Mouse (Mus musculus) cerebellum, adult 18-20 months (tissue): Measurements from ENCODE around the gene Mllt10.

Experiments used
- DNase-seq, 2 experiments: peaks; one replicate each; pipeline ENCODE4 v3.0.0; 2021

The Mllt10 gene

DNA sequence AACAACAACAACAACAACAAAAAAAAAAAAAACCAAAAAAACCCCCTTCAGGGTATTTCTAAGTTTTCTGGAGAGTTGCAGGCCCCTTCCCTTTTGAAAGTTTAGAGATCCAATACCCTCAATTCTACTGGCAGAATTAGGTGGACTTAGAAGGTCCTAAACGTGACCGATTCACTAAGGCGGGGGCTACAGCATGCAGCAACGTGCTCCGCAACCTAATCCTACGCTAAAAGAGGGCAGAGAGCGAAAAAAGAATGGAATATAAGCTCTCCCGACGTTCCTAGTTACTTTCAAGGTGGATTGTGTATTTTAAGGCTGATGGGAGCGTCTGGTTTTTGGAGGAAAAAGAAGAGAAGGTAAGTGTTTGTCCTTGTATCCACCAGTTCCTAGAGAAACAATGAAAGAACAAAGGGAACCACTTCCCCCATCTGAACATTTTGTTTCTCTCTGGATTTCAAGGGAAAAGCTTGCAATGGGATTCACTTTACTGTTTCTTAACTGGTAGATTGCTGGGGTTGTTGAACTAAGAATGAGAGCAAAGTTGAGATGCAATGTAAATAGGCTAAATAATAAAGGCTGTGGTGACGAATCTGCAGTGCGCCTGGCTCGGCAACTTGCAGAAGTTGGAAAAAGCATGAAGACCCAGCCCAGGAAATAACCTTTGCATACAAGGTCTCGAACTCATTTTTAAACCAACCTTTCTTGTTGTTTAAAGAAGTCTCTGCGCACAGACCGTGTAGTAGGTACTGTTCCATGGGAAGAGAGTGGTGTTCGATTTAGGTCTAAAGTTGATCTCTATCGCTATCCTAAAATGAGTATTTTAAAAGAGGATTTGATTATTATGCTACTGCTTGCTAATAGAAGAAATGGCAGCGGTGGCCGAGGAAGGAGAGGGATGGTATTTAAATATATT, at the start of gene Mllt10:
Gene Mllt10 (plus strand): TSS at position 222 of the 913 bp plus-strand sequence.
- no peak for DNase-seq

DNA sequence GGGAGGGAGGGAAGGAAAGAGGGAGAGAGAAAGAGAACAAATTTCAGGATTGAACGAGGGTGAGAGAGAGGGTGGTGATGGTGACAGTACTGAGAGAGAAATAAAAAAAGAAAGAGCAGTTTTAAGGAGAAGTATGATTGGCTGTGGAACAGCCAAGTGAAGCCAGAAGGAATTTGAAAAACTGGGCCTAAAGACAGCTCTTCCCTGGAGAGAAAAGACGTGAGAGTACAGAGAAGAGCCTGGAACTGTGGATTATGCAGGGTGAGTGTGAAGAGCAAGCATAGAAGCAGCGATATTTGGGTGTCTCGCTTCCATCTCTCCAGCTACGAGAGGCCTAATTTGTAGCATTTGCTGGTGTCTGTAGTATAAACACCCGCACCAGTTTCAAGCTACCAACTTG, 43.8 kb upstream of the Mllt10 start:
- no peak for DNase-seq

DNA sequence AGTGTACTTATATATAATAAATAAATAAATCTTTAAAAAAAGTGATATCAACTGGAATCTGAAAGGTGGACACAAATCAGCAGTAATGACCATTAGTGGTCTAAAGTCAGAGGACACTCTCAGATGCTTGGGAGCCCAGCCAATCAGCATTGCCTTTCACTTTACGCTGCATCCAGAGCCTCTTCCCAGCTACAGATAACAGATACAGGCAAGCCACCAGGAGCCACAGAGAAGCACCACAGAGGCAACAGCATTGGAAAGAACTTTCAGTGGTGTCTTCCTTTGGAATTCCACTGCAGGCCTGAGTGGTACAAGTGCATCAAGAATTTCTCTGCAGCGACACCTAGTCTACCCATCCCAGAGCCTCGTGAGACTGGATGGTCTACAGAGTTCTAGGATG, 42.2 kb upstream of the Mllt10 start:
- DNase-seq: no peak

DNA sequence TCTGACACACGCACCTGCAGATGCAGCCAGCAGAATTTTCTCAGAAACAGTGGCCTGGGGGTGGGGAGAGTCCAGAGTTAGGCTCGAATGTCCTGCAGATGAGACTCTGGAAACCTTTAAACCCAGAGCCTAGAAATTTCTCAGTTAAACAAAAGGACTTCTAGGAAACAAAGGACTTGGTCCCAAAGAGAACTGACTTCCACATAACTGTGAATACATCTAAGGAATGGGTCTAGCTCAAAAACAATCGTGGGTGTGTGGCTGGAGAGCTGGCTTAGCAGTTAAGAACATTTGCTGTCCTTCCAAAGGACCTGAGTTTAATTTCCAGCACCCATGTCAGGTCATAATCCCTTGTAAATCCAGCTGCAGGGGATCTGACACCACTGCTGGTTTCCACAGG, 39.5 kb upstream of the Mllt10 start:
- no peak for DNase-seq

DNA sequence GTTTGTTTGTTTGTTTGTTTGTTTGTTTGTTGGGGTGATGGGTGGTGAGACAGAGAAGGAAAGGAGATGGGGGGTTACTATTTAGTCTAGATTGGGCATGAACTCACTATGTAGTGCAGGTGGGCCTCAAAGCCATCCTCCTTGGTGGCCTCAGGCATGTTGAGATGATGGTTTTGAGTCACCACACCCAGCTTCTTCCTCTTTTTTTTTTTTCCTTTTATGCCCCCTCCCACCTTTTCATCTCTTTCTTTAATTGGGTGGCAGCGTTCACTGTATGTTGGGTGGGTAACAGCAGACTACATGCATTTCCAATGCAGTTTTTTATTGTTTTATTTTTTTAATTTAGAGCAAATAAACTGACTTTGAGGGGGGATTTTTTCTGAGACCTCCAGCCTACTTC, 38.4 kb upstream of the Mllt10 start:
- DNase-seq: no peak

- no peak for DNase-seq
These were observed 37.7 kb upstream of the Mllt10 start for GRCm38 (mm10) chr2:18017321-18017720.

DNA sequence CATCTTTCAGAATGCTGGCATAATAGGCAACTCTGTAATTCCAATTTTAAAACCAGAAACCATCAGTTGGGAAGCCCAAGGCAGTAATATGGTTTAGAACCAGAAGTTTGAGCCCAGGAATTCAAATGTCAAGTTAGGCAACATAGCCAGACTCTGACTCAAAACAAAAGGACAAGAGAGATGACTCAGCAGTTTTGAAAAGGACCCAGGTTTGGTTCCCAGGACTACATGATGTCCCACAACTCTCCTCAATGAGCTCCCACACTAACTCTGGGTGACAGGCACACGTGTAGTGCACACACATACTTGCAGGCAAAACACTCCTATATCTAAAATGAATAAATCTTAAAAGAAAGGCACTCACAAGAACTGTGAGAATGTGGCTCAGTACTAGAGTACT, 35.9 kb upstream of the Mllt10 start:
- no peak for DNase-seq

GRCm38 (mm10) chr2:18022886-18023285, 32.2 kb upstream of the Mllt10 start:
- DNase-seq: no peak

DNA sequence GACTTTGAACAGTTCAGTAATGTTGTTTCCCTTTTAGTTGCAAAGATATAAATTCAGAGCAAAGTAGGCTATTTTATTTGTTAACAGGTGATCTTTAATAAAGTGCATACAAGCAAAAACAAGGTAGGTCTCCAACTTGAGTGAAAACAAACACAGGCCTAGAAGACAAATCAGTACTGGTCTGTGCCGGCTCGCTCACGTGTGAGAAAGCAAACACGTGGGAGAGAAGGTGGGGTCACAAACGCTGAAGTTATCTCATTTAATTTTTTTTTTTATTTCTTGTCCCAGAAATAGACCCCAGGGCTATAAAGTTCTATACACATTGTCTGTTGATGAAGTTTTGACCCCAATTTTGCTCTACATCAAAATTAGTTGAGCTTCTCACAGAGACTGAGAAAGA, 29.9 kb upstream of the Mllt10 start:
- DNase-seq: no peak

DNA sequence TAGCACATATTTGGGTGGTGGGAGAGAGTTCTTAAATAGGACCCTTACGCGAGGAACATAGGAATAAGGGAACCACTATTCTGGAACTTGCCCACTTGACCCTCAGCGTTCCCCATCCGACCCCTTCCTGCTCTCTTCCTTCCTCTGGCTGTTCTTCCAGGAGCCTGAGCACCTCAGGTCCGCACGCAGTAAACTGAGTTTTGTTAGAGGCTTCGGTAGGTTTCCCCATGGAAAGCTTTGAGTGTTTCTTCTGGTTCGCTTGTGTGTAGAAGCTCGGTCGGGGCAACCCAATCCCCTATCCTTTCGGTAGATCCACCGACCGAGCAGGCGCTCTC, 29.3 kb upstream of the Mllt10 start:
- no peak for DNase-seq

- peak; percentile 48 to 54 for DNase-seq
These were observed 28.7 kb upstream of the Mllt10 start for GRCm38 (mm10) chr2:18026116-18026947.

- peak; percentile 89 to 98 for DNase-seq
These were observed 27.4 kb upstream of the Mllt10 start for GRCm38 (mm10) chr2:18027448-18028139.

DNA sequence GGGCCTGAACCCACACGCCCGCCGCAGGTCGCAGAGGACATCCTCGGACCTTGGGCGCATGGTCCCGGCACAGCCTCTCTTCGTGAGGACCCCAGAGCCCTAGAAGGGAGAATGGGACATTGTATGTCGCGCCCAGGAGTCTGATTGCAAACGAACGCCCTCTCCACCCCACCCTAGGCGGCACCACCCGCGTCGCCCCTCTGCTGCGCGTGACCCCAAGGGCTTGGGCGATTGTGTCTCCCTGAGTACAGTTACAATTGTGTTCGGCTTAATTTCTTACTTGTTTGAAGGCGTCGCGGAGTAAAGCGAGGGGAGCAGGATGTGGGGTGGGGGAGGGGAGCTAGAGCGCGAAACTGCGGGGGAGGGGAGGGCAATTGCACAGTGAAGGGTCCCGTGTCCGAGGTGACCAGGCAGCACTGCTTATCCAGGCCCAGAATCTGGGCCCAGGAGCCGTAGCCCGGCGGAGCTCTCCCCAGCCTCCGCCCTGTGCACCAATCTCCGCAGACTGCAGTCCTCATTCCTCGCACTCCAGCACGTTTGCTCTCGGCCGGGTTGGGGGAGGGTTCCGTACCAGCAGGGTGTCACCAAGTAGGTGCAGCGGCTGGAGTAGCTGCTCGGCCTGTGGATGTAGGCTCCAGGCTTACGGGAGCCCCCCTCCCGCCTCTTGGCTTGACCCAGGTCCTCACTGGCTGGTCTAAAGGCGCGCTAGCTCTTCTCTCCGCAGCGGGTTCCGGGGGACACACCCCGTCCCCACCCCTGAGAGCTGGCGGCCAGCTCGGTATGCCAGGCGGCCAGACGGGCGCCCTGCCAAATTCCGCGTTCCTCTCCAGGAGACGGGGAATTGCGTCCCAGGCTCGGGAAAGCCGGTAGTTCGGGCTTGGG, 26.7 kb upstream of the Mllt10 start:
- DNase-seq: peak; percentile 87 to 91

- no peak for DNase-seq
These were observed 25.4 kb upstream of the Mllt10 start for GRCm38 (mm10) chr2:18029656-18030055.

- no peak for DNase-seq
These were observed 24.5 kb upstream of the Mllt10 start for GRCm38 (mm10) chr2:18030581-18030980.

DNA sequence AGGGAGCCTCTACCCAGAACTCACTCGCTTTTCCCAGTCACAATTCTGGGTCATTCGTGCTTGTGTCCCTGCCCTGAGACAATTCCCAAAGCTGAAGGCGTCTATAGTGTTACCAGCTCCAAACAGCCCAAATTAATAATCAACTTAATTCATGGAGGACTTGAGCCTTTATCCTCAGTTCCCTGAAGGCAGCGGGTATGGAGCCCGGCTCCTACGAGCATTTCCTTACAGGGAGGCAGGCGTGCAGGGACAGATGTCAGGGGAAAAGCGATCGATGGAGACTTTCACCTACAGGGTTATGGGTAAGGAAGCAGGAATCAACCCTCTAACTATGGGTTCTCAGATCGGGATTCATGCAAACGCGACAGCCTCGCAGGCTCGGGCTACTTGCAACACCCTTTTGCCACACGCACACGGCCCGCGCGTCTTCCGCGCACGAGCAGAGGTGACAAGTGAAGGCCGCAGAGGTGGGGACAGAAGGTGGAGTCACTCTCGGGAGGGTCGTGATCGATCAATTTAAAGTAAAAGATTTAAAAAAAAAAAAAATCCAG, 23.7 kb upstream of the Mllt10 start:
- DNase-seq: peak in 1 of 2 experiments; percentile 37

DNA sequence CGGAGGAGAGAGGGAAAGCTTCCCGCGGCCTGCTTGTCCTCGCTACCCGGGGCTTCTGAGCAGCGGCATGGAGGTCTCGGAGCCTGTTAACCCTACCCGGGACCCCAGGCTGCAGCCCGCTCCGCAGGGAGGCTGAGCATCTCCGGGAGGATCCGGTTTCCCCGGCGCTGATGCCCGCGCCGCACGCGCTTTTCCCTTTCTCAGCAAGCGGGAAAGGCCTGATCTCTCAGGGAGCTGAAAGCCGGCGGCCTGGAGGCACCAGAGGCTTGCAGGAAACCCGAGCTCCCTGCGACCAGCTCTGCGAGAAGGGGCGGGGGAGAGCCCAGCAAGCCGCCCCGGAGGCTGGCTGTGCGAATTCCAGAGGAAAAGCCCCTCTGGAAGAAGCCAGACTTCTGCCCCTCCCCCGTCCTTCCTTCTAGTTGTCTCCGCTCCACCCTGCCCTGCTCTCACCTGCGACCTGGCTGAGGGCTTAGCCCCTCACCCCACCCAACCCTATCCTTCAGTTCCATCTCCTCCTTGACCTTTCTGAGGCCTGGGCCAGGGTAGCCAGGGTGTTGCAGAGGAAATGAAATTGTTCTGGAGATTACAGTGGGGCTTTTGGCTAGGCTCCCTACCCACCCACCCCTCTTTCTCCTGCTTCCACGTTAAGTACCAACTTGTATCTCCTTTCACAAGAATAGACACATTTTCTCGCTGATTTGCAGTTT, 23.1 kb upstream of the Mllt10 start:
- DNase-seq: peak; percentile 21 to 48

DNA sequence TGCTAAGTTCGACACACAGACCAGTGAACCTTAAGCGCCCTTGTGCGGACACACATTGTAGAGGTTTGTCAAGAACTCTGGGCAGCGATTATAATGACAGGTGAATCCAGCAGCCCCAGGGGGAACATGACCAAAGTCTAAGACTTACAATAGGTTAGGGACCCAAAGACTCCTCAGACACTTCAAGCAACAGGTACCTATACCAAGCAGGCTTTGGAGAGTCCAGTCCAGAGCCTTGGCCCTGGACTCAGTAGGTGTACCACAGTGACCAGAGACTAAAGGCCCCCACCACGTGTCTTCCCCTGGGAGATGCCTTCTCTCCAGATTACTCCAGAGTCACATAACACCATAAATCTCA, 22.5 kb upstream of the Mllt10 start:
- DNase-seq: no peak

- DNase-seq: no peak
These were observed 21.6 kb upstream of the Mllt10 start for GRCm38 (mm10) chr2:18033166-18034108.
